Mouse (Mus musculus) ovary, postnatal 14 days (tissue): Measurements from ENCODE around the gene Diaph3.
"Not testable (repeated sequence)": the region's sequence is repeated elsewhere in the genome, so short reads cannot be mapped to it uniquely, and the experiment has no call there.

ENCODE experiments used
- DNase-seq: peaks from one replicate; pipeline ENCODE4 v3.0.0; 2022; ENCODE audit warnings: low spot score

Diaph3 gene

DNA sequence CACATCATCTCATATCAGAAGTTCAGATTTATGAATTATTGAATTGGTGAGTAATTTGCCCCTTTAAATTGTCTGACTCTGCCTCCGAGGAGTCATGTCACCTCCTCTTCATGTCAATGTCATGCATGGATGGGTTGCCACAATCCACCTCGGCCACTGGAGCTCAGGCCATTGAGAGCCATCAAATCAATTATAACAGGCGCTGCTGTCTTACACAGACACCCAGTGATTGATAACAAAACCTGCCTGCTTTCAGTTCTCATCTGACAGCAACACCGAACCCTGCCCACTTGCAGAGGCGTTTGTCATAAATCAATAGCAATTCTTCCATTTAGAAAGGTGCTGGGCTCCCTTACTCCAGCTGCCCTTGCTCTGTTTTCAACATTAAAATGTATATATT, 402.1 kb downstream of the Diaph3 start:
- no peak for DNase-seq

DNA sequence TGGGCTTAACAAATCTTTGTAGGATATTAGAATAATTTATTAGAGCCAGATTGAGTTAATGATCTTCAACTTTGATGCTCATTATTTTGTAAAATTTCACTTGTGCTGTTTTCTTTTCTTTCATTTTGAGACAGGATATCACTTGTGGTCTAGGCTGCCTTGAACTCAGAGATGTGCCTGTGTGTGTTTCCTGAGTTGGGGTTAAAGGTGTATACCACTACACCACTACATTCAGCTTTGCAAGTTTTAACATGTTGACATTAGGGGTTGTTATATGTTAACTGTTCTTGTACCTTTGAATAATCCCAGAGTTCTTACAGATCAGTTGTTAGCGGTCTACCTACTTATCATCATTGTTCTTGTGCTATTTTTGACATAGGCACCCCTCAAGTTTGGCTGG, 404.4 kb downstream of the Diaph3 start:
- DNase-seq = no peak

DNA sequence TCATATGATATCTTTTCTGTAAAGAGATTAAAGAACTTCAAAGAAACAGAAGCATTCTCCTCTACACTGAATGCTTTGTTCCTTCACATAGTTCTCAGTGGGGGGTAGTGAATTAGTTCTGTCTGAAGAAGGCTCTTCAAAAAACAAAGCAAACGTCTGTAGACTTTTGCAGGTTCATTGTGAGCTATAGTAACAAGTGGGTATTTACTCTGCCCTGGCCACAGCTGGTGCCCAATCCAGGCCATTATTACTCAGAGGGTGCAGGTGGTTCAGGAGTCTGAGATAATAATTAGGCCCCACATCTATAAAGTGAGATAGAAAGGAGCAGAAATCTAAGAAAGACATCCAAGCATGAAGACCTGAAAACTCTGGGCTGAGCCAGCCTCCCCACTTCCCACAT, 409.7 kb downstream of the Diaph3 start:
- DNase-seq = no peak

DNA sequence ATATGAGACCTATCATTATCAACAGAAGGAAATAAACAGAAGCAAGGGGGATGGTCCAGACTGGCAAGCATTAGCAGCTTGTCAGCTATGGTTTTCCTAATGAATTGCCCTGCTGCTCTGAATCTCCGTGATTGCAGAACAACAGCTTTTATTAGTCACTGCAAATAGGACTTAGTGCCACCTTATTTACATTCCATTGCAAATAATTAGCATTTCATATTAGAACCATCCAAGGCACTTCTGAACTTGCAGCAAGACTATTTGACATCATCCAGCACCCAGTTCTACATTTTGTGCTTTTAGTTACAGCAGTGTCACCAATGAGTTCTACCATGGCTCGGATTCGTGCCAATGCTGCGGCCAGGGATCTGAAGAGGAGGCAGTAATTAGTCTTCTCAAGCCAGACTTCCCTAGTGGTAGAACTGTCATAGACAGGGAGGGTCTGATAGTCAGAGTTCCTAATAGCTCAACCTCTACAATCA, 411.4 kb downstream of the Diaph3 start:
- no peak for DNase-seq

DNA sequence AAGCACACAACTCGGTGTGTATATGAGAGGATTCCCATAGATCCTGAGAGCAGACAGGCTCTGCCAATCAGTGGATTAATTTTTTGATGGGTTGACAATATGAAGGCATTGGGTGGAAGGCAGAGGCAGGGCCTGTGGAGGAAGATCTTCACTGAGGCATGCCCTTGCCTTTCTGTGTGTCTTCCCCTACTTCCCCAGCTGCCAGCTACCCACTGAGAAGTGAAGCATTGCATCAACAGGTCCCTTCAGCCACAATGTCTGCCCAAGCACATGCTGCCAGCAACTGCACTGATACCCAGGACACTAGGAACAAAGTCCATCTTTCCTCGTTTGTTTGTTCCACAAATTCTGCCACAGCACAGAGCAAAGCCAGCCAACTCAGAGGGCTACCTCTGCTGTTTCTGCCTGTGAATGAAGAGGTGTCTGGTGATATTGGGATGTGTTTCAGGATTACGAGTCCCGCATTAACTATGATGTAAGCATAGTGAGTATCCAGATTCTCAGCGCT, 413.4 kb downstream of the Diaph3 start:
- DNase-seq = no peak

DNA sequence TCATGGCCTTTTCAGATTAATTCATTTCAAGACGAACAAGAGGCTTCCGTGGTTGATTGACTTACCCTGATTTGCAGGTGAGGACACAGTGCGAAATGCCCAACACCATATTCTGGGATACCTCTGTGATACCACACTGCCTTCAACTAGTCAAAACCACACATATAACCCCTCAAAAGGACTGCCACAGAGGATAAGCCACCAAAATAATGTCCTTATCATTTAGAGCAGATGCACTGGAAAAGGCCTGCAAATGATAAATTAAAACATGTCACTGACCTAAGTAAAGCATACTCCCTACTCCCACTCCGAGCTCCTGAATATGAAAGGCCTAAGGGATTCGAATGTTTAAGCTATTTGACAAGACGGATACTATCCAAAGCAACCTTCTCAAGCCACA, 419.3 kb downstream of the Diaph3 start:
- DNase-seq = no peak

DNA sequence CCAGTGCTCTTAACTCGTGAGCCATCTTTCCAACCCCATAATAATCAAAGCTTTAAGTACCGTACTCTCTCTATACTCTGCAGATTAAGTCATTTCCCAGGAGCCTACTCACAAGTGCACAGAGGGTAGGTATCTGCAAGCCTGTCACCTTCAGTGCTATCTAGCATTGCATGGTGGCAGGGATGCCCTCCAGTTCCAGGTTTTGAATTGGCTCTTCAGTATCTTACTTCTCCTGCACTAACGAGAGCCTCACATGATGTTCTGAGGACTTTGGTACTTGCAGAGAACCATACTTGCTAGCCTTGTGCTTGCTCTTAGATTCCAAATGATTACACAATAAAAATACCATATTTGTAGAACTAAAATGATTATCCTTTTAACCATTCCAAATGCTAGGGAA, 420.0 kb downstream of the Diaph3 start:
- no peak for DNase-seq

DNA sequence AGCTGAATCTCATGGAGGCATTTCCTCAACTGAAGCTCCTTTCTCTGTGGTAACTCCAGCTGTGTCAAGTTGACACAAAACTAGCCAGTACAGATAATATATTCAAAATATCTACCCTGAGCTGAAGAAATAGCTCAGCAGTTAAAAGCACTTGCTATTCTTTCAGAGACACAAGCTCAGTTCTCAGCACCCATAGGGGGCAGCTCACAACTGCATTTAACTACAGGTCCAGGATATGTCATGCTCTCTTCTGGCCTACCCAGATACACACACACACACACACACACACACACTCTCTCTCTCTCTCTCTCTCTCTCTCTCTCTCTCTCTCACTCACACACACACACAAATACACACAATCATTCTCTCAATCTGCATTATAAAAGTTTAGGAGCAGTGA, 420.6 kb downstream of the Diaph3 start:
- DNase-seq = not testable (repeated sequence)

DNA sequence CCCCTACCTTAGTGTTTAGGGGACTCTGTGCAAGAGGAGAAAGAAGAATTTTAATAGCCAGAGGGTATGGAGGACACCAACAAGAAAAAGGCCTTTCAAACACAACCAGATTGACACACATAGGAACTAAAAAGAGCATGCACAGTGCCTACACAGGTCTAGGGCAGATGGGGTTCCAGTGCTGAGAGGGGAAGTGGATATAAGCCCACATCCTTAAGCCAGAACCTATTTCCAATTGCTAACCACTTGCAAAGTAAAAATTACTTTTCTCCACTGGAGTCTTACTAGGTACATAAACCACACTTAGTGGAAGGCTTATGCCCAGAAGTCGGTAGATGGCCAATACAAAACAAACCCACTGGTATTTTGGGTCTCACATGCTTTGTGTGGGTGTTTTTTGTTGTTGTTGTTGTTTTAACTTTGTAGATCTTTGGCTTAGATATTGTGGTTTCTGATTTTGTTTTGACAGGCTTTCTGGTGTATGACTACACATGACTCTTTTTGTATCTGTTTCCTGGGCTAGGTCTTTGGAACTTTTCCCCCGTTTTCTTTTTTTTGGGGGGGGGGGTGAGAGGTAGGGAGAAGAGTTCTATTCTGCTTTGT, 426.8 kb downstream of the Diaph3 start:
- DNase-seq = no peak

DNA sequence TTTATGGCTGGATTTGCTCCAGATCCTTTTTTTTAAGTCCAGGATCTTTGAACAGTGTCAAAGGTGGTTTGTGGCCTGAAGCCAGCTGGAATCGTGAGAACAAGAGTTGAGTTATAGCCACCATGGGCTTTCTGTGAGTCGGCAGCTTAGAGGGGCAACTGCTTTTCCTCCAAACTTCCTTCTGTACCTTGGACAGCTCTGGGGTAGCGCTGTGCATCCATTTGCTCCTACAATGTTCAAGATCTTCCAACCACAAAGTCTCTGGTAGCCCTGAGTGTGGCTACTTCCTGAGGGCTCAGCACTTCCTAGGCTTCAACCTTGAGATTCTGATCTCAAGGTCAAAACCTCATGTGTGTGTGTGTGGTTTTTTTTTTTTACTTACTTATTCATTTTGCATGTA, 437.0 kb downstream of the Diaph3 start:
- DNase-seq = no peak

DNA sequence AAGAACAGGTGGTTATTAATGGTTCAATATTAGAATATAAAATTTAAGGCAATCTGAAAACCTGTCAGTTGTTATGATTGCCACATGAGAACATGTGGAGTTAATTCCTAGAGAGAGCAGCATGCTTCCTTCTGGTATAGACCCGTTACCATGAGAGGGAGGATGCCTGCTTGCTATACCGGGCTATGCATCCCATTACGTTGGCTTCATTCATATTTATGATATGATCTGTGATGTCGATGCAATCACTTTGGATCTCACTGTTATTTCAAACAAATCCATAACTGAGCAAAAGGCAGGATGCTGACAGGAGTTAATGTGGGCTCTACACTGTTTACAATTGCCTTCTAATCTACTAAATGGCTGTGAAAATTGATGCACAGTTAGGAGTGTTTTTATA, 439.9 kb downstream of the Diaph3 start:
- DNase-seq = no peak

DNA sequence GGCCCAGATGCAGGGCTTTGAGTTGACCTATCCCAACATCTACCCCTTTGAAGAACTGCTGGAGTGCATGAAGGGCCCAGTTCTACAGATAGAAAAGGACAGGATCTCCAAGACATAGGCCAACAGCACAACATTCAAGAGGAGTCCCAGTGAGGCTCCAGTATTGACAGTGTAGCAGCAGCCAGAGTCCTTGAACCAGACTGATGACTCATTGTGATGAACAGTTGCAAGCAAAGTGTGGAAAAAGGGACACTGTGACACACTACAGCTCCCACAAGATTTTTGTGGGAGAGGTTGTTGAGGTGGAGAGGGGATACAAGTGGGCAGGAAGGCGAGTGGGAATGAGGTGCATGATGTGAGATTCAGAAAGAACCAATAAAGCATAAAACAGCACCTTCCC, 443.1 kb downstream of the Diaph3 start:
- DNase-seq = no peak

DNA sequence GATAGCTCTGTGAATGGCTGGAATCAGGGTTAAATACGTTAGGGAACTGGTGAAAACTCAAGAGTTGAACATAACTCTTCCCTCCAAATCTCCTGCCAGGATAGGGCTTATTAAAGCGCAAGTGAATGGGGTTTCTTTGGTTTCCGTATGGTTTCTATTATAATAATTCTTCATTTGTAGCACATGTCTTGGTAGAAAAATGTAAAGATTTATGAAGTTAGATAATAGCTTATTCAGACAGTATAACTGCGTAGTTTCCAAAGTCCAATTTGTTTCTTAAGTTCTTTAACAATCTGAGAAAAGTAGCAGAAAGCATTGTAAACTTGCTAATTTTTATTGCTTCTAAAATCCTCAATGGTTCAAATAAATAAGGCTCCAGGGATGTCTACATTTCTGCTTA, 448.3 kb downstream of the Diaph3 start:
- DNase-seq = no peak

DNA sequence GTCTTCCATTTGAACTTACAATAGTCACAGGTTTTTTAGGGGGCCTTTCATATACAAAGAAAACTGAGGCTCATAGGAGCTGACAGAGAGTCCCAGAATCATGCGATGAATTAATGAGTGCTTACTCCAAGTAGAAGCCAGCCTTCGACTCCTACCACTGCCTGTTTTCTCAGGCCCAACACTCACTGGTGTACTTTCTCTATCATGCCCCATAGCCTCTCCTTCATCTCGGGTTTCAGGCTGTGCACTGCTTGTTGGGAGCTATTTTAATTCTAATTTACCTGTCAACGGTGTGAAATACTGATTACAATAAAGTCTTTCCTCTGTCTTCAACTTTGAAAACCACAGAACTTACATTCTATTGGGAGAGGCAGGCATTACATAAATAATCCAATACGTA, 449.7 kb downstream of the Diaph3 start:
- no peak for DNase-seq

DNA sequence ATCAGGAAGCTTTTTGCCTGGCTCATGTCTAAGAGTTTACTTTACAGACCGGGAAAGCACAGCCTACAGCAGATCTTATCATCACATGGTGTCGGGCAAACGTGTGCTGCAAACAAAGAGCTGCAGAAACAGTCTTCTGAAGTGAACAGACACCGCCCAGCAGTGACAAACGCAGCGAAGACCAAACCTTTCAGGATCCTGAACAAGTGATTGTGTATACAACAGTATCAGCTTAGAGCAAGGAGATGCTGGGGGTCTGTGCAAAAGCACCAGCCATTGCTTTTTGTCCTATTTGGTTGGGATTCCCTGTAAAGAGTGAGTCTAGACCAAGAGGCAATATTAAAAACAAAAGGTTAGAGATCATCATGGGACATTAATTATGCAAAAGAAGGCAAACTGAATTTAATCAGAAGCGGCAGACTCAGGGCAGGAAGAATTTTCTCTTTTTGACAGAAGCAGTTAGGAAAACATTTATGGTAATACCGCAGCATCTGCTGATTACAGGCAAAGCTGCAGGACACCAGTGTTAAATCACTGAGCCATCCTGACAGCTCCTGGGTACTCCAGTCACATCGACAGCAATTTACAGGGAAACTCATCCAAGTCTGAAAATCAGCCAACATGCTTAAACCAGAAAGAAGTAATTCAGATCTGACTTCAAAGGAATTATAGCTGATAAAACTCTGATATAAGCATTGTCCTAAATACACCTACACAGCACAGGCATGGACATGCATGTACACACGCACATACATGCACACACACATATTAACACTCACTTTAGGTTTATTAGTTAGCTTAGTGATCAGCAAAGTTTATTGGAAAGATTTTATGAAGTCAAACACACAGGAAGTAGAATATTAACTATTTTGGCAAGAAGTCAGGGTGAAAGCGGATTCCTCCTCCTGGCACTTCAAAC, 456.2 kb downstream of the Diaph3 start:
- no peak for DNase-seq

DNA sequence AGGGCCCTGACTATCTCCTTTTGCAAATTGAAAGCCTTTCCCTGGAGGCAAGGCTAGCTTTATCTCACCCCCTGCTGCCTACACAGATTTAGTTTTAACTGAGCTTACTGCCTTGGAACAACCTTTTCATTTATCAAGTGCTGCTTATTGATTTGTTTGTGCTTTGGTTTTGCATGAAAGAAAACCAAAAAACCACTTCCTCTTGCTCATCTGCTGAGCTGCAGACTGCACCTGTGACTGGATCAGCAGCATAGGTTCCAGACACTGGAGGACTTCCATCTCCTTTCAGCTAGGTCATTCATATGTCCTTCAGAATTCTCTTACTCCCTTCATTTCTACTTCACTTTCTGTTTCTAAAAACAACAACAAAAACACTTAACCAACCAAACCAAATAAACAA, 459.1 kb downstream of the Diaph3 start:
- no peak for DNase-seq

DNA sequence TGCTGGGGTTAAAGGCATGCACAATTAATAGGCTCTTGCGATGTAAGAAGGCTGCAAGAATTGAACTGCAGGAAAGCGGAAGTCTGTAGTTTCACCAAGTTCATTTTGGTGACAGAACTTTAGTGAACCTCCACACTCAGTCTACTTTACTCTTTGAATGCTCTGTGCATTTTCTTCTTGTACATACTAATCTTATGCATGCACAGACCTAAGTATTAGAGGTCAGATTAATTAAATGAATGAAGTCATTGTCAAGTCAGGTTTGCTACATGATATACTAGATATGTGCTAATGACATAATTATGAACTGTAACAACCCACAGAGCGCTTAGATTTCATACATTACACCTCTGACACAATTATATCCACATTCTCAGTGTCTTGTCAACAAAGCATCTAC, 462.0 kb downstream of the Diaph3 start:
- no peak for DNase-seq

DNA sequence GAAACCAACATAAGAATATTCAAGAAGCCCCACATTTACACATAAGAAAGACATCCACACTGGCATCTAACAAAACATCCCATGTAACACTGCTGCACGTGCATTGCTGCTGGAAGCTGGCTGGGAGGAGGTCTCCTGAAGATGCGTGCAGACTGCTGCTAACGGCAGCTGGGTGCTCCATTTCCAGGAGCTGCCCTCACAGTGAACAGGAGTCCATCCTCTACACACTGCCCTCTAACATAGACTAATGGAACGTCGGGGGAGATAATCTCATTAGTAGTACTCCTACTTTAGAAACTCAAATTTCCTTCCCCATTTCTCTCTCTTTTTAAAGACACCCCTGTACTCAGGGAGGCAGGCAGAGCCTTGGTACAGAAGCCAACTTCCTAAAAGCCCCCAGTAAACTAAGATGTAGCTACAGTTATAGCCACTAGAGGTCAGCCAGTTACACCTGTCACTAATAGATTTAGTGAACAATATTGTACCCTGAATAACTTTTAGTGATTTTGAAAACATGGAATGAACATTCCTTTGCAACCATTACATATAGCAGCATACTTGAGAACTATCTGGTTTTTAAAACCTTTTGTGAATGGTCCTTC, 462.8 kb downstream of the Diaph3 start:
- no peak for DNase-seq

DNA sequence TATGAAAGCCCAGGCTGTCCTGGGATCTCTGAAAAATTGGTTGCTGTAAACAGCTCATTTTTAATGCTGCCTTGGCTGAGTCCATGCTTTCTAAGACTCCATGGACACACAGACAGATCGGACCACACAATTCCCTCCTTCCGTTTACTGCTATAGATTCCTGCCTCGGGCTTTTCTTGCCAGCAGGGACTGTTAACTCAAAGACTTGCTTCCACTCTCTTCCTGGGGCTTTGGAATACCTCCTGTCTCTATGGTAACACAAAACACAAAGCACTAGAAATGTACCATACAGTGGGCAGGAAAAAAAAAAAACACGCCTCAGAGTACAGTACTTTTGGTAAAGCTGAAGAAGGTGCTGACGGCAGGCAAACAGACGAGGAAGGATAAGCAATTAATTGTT, 464.0 kb downstream of the Diaph3 start:
- DNase-seq = no peak

DNA sequence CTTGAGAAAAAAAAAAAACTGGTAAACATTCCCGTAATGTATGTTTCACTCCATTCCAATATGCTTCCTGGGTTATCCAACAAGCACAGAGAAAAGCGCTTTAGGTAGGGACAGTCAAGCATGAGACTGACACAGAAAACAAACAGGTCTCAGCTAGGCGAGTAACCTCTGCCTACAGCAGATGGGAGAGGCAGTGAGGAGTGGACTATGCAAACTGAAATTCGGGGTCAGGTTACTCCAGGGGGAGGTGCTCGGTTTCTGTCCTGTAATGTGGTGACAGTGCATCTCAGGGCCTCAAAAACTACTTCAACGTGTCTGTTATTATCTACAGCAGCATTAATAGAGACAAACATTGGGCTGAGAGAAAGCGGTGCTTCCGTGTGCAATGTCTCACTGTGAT, 465.7 kb downstream of the Diaph3 start:
- no peak for DNase-seq

DNA sequence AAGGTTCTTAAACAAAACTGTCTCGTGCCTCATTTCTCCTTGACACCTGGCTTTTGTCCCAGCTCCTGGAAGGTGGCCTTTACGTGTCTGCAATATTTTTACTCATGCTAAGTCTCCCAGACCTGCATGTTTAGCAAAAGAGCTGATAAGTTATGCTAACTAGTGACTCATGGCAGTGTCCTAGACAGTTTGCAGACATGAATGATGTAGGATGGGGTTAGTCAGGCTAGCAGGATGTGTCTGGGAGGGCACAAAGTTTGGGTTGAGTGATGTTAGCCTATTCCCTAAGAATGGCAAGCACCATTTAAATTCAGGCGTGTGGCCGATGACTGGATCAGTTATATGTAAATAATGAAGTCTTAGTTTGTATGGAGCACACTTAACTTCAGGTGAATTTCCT, 478.2 kb downstream of the Diaph3 start:
- no peak for DNase-seq

DNA sequence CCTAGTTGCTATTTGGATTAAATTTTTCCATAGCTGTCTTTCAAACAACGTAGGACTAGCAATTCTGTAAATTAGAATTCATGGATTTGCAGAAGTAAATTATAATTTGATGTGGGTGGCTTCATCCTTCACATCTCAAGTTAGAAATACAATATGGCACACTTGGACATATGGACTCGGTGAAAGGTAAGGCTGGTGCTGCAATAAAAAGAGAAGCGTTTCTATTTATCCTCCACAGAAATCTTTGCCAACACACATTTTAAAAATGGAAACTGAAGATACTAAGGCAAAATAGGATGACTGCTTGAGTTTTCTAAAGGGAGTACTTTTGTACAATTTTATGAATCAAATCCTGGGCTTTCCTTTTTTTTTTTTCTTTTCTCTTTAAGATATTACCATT, 480.5 kb downstream of the Diaph3 start:
- DNase-seq = no peak

DNA sequence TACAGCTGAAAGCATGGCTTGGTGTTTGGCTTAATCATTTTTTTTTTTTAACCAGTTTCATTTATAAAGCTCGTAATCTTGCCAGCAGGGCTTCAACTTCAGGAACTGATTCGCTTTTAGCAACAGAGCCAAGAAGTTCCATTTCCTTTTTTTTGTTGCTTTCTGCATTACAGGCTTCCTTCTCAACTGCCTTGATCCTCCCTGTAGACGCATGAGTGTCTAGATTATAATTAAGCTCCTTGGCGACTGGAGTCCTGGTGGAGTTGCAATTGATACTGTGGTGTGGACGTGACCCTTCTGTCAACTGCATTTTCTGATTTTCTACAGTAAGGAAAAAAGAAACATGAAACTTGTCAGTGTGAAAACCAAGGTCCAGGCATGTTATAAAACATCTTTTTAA, 484.8 kb downstream of the Diaph3 start:
- DNase-seq = no peak
